Mouse (Mus musculus): ENCODE results near the gene Herc4. TPM values are rescaled to one million over a fixed set of nuclear protein-coding genes. Genes with fewer than 3 reads are reported as not detected.

Gene Herc4
- polyA plus RNA-seq, 1 experiment from 2014 or later: 19.2 TPM

GRCm38 (mm10) chr10:63258696-63259095 is 15.1 kb downstream of the Herc4 start:
- WGBS: 47% methylated on average over 3 of the region's 3 CpGs
- no peak overlapping the region for H3K27ac ChIP-seq (ENCODE audit: low read depth, low read length)
- ATAC-seq: 0 out of 2 replicates have a peak, but pooled peaks have one; percentile 31

DNA sequence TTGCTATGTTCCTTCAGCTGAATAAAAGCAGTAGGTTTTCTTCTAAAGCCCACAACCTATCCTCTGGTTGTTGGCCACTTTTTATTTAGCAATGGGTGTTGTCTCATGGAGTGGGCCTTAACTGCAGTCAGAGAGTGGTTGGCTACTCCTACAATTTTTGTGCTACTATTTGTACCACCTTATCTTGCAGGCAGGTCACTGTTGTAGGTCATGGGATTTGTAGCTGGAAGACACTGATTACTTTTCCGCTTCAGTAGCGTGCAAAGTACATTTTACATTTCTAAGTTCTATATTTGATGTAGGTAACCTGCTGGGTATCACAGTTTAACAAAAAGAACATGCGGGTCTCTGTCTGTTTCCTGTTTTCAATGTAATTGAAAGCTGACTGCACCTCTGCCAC is 15.7 kb downstream of the Herc4 start:
- Histone ChIP-seq H3K9me3 (ENCODE audit: control insufficient read depth) (no peaks in the 10 kb centered on the region), H3K27ac (ENCODE audit: low read depth, low read length) (no peak overlapping the region), H3K27me3 (replicated peaks; ENCODE audit: control insufficient read depth, insufficient read depth, low read length) (no peaks in the 10 kb centered on the region), H3K4me3 (ENCODE audit: low read depth, low read length) (no peak overlapping the region), H3K4me1 (replicated peaks; ENCODE audit: control insufficient read depth, insufficient read depth, low read length) (no peaks in the 10 kb centered on the region), H3K36me3 (ENCODE audit: control insufficient read depth, insufficient read depth) (peaks cover 4% of the 10 kb centered on the region; the same call in 1 of the 2 replicates), H3K4me2 (replicated peaks; ENCODE audit: low read depth) (no peak overlapping the region), H3K9ac (ENCODE audit: low read depth, low read length) (no peak overlapping the region)
- ATAC-seq: no peak
- WGBS: 70% methylated on average over 3 of the region's 3 CpGs
- no peak for TF ChIP-seq CTCF (IDR thresholded peaks at IDR 0.05; ENCODE audit: low read depth)

More at GRCm38 (mm10) chr10:63258696-63259095, 15.1 kb downstream of the Herc4 start:
- TF ChIP-seq CTCF (IDR thresholded peaks at IDR 0.05; ENCODE audit: low read depth): no peak
- no peaks in the 10 kb centered on the region for H3K9me3 ChIP-seq (ENCODE audit: control insufficient read depth)
- no peaks in the 10 kb centered on the region for H3K27me3 ChIP-seq (replicated peaks; ENCODE audit: control insufficient read depth, insufficient read depth, low read length)
- peaks cover under 1% of the 10 kb centered on the region; the same call in 1 of the 2 replicates for H3K36me3 ChIP-seq (ENCODE audit: control insufficient read depth, insufficient read depth)
- no peak overlapping the region for H3K4me3 ChIP-seq (ENCODE audit: low read depth, low read length)
- no peak overlapping the region for H3K4me2 ChIP-seq (replicated peaks; ENCODE audit: low read depth)
- H3K4me1 ChIP-seq (replicated peaks; ENCODE audit: control insufficient read depth, insufficient read depth, low read length): no peaks in the 10 kb centered on the region
- H3K9ac ChIP-seq (ENCODE audit: low read depth, low read length): no peak overlapping the region

DNA sequence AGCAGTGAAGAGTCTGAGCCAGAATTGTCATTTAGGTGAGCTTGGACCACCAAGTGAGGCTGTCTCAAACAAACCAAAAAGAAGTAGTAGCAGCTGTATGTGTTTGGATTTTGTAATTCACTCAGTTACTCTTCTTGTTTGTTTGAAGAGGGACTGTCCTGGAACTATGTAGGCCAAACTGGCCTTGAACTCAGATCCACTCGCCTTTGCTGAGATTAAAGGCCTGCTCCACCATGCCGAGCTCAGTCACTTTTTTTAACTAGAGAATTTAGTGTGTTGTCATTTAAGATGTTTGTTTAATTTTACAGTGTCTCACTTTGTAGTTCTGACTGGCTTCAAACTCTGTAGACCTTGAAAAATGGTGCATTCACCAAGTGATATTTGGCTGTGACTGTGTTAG is 24.3 kb downstream of the Herc4 start:
- no peaks in the 10 kb centered on the region for H3K4me1 ChIP-seq (replicated peaks; ENCODE audit: control insufficient read depth, insufficient read depth, low read length)
- no peak overlapping the region for H3K4me3 ChIP-seq (ENCODE audit: low read depth, low read length)
- no peak for TF ChIP-seq CTCF (IDR thresholded peaks at IDR 0.05; ENCODE audit: low read depth)
- H3K27ac ChIP-seq (ENCODE audit: low read depth, low read length): no peak overlapping the region
- peaks cover 43% of the 10 kb centered on the region for H3K36me3 ChIP-seq (ENCODE audit: control insufficient read depth, insufficient read depth)
- WGBS: 69% methylated on average over 2 of the region's 2 CpGs
- ATAC-seq: no peak
- no peak overlapping the region for H3K9ac ChIP-seq (ENCODE audit: low read depth, low read length)
- no peak overlapping the region for H3K4me2 ChIP-seq (replicated peaks; ENCODE audit: low read depth)
- H3K9me3 ChIP-seq (ENCODE audit: control insufficient read depth): no peaks in the 10 kb centered on the region
- H3K27me3 ChIP-seq (replicated peaks; ENCODE audit: control insufficient read depth, insufficient read depth, low read length): no peaks in the 10 kb centered on the region

GRCm38 (mm10) chr10:63272401-63272800 is 28.8 kb downstream of the Herc4 start:
- H3K4me1 ChIP-seq (replicated peaks; ENCODE audit: control insufficient read depth, insufficient read depth, low read length): no peaks in the 10 kb centered on the region
- no peak overlapping the region for H3K4me3 ChIP-seq (ENCODE audit: low read depth, low read length)
- H3K9me3 ChIP-seq (ENCODE audit: control insufficient read depth): no peaks in the 10 kb centered on the region
- H3K9ac ChIP-seq (ENCODE audit: low read depth, low read length): no peak overlapping the region
- no peaks in the 10 kb centered on the region for H3K27me3 ChIP-seq (replicated peaks; ENCODE audit: control insufficient read depth, insufficient read depth, low read length)
- H3K36me3 ChIP-seq (ENCODE audit: control insufficient read depth, insufficient read depth): peaks cover 39% of the 10 kb centered on the region
- no peak for TF ChIP-seq CTCF (IDR thresholded peaks at IDR 0.05; ENCODE audit: low read depth)
- no peak overlapping the region for H3K4me2 ChIP-seq (replicated peaks; ENCODE audit: low read depth)
- H3K27ac ChIP-seq (ENCODE audit: low read depth, low read length): no peak overlapping the region
- ATAC-seq: no peak

GRCm38 (mm10) chr10:63272868-63273267 is 29.3 kb downstream of the Herc4 start:
- WGBS: 93% methylated on average over 5 of the region's 5 CpGs
- no peak for TF ChIP-seq CTCF (IDR thresholded peaks at IDR 0.05; ENCODE audit: low read depth)
- no peak overlapping the region for H3K9ac ChIP-seq (ENCODE audit: low read depth, low read length)
- no peak for ATAC-seq
- peaks cover 41% of the 10 kb centered on the region for H3K36me3 ChIP-seq (ENCODE audit: control insufficient read depth, insufficient read depth)
- no peaks in the 10 kb centered on the region for H3K27me3 ChIP-seq (replicated peaks; ENCODE audit: control insufficient read depth, insufficient read depth, low read length)
- H3K27ac ChIP-seq (ENCODE audit: low read depth, low read length): no peak overlapping the region
- H3K4me1 ChIP-seq (replicated peaks; ENCODE audit: control insufficient read depth, insufficient read depth, low read length): no peaks in the 10 kb centered on the region
- no peaks in the 10 kb centered on the region for H3K9me3 ChIP-seq (ENCODE audit: control insufficient read depth)
- no peak overlapping the region for H3K4me3 ChIP-seq (ENCODE audit: low read depth, low read length)
- H3K4me2 ChIP-seq (replicated peaks; ENCODE audit: low read depth): no peak overlapping the region

- H3K4me1 ChIP-seq (replicated peaks; ENCODE audit: control insufficient read depth, insufficient read depth, low read length): no peaks in the 10 kb centered on the region
- peaks cover 42% of the 10 kb centered on the region for H3K36me3 ChIP-seq (ENCODE audit: control insufficient read depth, insufficient read depth)
- WGBS: 93% methylated on average over 3 of the region's 3 CpGs
- TF ChIP-seq CTCF (IDR thresholded peaks at IDR 0.05; ENCODE audit: low read depth): no peak
- H3K4me2 ChIP-seq (replicated peaks; ENCODE audit: low read depth): no peak overlapping the region
- ATAC-seq: no peak
- H3K9me3 ChIP-seq (ENCODE audit: control insufficient read depth): no peaks in the 10 kb centered on the region
- H3K4me3 ChIP-seq (ENCODE audit: low read depth, low read length): no peak overlapping the region
- no peak overlapping the region for H3K9ac ChIP-seq (ENCODE audit: low read depth, low read length)
- no peaks in the 10 kb centered on the region for H3K27me3 ChIP-seq (replicated peaks; ENCODE audit: control insufficient read depth, insufficient read depth, low read length)
- H3K27ac ChIP-seq (ENCODE audit: low read depth, low read length): no peak overlapping the region
Observed at GRCm38 (mm10) chr10:63277010-63277409, 33.4 kb downstream of the Herc4 start.

DNA sequence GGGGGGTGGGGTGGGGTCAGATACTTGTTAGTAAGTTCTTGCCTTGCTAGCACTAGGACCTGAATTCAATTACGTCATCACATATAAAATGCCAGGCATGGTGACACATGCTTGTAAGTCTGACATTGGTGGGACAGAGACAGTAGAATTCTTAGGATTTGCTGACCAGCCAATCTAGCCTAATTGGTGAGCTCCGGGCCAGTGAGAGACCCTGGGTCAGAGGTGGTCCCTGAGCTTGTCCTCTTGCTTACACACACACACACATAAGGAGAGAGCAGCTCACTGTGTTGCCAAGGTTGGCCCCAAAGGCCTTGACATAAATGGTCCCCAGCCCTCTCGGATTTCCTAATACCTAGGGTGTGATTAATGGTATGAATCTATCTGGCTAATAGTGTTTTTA is 36.2 kb downstream of the Herc4 start:
- ATAC-seq: no peak
- 91% methylated on average over 3 of the region's 3 CpGs for WGBS

More for the DNA sequence above, 36.2 kb downstream of the Herc4 start:
- H3K9ac ChIP-seq (ENCODE audit: low read depth, low read length): no peak overlapping the region
- H3K4me2 ChIP-seq (replicated peaks; ENCODE audit: low read depth): no peak overlapping the region
- H3K4me3 ChIP-seq (ENCODE audit: low read depth, low read length): no peak overlapping the region
- H3K9me3 ChIP-seq (ENCODE audit: control insufficient read depth): no peaks in the 10 kb centered on the region
- no peak overlapping the region for H3K27ac ChIP-seq (ENCODE audit: low read depth, low read length)
- no peak for TF ChIP-seq CTCF (IDR thresholded peaks at IDR 0.05; ENCODE audit: low read depth)
- H3K27me3 ChIP-seq (replicated peaks; ENCODE audit: control insufficient read depth, insufficient read depth, low read length): no peaks in the 10 kb centered on the region
- H3K36me3 ChIP-seq (ENCODE audit: control insufficient read depth, insufficient read depth): peaks cover 28% of the 10 kb centered on the region
- no peaks in the 10 kb centered on the region for H3K4me1 ChIP-seq (replicated peaks; ENCODE audit: control insufficient read depth, insufficient read depth, low read length)

Data from intestine, postnatal 0 days (tissue).